Mouse (Mus musculus): ENCODE results near the gene Gje1.

GRCm38 (mm10) chr10:14725671-14726070 lies 7.7 kb upstream of the Gje1 start:
- TF ChIP-seq POLR2A (IDR thresholded peaks at IDR 0.05; ENCODE audit: low read depth, low read length) = no peak
- TF ChIP-seq CTCF (conservative IDR thresholded peaks at IDR 0.05; ENCODE audit: insufficient read depth, insufficient read length, low read depth, low read length) = no peak

All from kidney, adult 2 months (tissue).